Mouse (Mus musculus) cerebellum, postnatal 4 days (tissue): ENCODE results near the gene Tdrd5.
"Not testable (repeated sequence)": the region's sequence is repeated elsewhere in the genome, so short reads cannot be mapped to it uniquely, and the experiment has no call there.

Source experiments
- DNase-seq, 2 experiments: peaks; one replicate each; pipeline ENCODE4 v3.0.0; 2022; ENCODE audit warnings: low spot score in 2 of 2, mixed read lengths in 1 of 2

Tdrd5 gene

GRCm38 (mm10) chr1:156254866-156255265, 48.6 kb downstream of the Tdrd5 start:
- DNase-seq = no peak

- DNase-seq = not testable (repeated sequence)
Measured at GRCm38 (mm10) chr1:156251096-156251495, 52.4 kb downstream of the Tdrd5 start.

GRCm38 (mm10) chr1:156247893-156248292, 55.6 kb downstream of the Tdrd5 start:
- DNase-seq = no peak

- peak; percentile 36 to 68 for DNase-seq
Measured at GRCm38 (mm10) chr1:156241713-156242348, 61.6 kb downstream of the Tdrd5 start.

- peak in 1 of 2 experiments; percentile 19 for DNase-seq
Measured at GRCm38 (mm10) chr1:156241035-156241434, 62.4 kb downstream of the Tdrd5 start.

GRCm38 (mm10) chr1:156231122-156231521, 72.3 kb downstream of the Tdrd5 start:
- no peak for DNase-seq

GRCm38 (mm10) chr1:156230339-156231089, 73.0 kb downstream of the Tdrd5 start:
- no peak for DNase-seq

GRCm38 (mm10) chr1:156229448-156229847, 74.0 kb downstream of the Tdrd5 start:
- peak; percentile 40 to 62 for DNase-seq

- DNase-seq = no peak
Measured at GRCm38 (mm10) chr1:156228728-156229127, 74.7 kb downstream of the Tdrd5 start.

- no peak for DNase-seq
Measured at GRCm38 (mm10) chr1:156226903-156227302, 76.6 kb downstream of the Tdrd5 start.

GRCm38 (mm10) chr1:156222205-156223000, 81.1 kb downstream of the Tdrd5 start:
- DNase-seq = no peak

GRCm38 (mm10) chr1:156221327-156221726, 82.1 kb downstream of the Tdrd5 start:
- DNase-seq = no peak

- no peak for DNase-seq
Measured at GRCm38 (mm10) chr1:156218573-156218972, 84.9 kb downstream of the Tdrd5 start.

GRCm38 (mm10) chr1:156217941-156218340, 85.5 kb downstream of the Tdrd5 start:
- no peak for DNase-seq

- no peak for DNase-seq
Measured at GRCm38 (mm10) chr1:156217393-156217792, 86.1 kb downstream of the Tdrd5 start.

GRCm38 (mm10) chr1:156216249-156216648, 87.2 kb downstream of the Tdrd5 start:
- DNase-seq = no peak

GRCm38 (mm10) chr1:156214651-156215050, 88.8 kb downstream of the Tdrd5 start:
- no peak for DNase-seq

GRCm38 (mm10) chr1:156212923-156213322, 90.5 kb downstream of the Tdrd5 start:
- DNase-seq = no peak

GRCm38 (mm10) chr1:156211809-156212317, 91.6 kb downstream of the Tdrd5 start:
- no peak for DNase-seq
